Mouse (Mus musculus) E14TG2a.4 (cell line): Measurements from ENCODE around the gene Hist1h2ad.
A peak's percentile ranks its signal among the peaks of the same experiment; 100 is the strongest.
"Not testable (repeated sequence)": the region's sequence is repeated elsewhere in the genome, so short reads cannot be mapped to it uniquely, and the experiment has no call there.

ENCODE experiments used
- H3K27me3 ChIP-seq: 2 replicates; pipeline ENCODE4 v1.6.1; 2014; ENCODE audit warnings: low read length, control low read depth; ENCODE audit not compliant: insufficient read depth
- H3K36me3 ChIP-seq: 2 replicates; pipeline ENCODE4 v1.6.1; 2014; ENCODE audit warnings: low read length, control low read depth; ENCODE audit not compliant: insufficient read depth
- H3K4me1 ChIP-seq: replicated peaks from 2 replicates; pipeline ENCODE4 v1.6.1; 2014; ENCODE audit warnings: low read depth, low read length, control low read depth
- H3K4me3 ChIP-seq: replicated peaks from 2 replicates; pipeline ENCODE4 v1.5.1; 2014; ENCODE audit warnings: mild to moderate bottlenecking, low read length
- H3K9me3 ChIP-seq: 2 replicates; pipeline ENCODE4 v1.6.1; 2014; ENCODE audit warnings: low read length, control low read depth
- CTCF ChIP-seq: conservative IDR thresholded peaks from 2 replicates; pipeline ENCODE4 v1.5.1; 2014; ENCODE audit warnings: low read length
- NANOG ChIP-seq: IDR thresholded peaks from 2 replicates; pipeline ENCODE4 v1.6.1; 2014; ENCODE audit warnings: borderline replicate concordance, low read length, mixed read lengths
- POU5F1 ChIP-seq: IDR thresholded peaks from 2 replicates; pipeline ENCODE4 v1.6.1; 2014; ENCODE audit warnings: low read length, borderline replicate concordance

Gene Hist1h2ad

GRCm38 (mm10) chr13:23562699-23563462 lies 11.3 kb upstream of the Hist1h2ad start:
- Histone ChIP-seq H3K27me3 (no peaks in the 10 kb centered on the region), H3K9me3 (no peaks in the 10 kb centered on the region), H3K36me3 (no peaks in the 10 kb centered on the region), H3K4me3 (peak overlapping the region; percentile 74), H3K4me1 (peaks cover 16% of the 10 kb centered on the region)
- TF ChIP-seq POU5F1: no peak
- no peak for TF ChIP-seq NANOG
- TF ChIP-seq CTCF: peak; percentile 59

GRCm38 (mm10) chr13:23564482-23564881 lies 9.7 kb upstream of the Hist1h2ad start:
- TF ChIP-seq NANOG (no peak), CTCF (no peak), POU5F1 (no peak)
- Histone ChIP-seq H3K36me3 (no peaks in the 10 kb centered on the region), H3K4me3 (no peak overlapping the region), H3K9me3 (no peaks in the 10 kb centered on the region), H3K4me1 (peaks cover 16% of the 10 kb centered on the region), H3K27me3 (no peaks in the 10 kb centered on the region)

- not testable (repeated sequence) for H3K36me3 ChIP-seq, H3K27me3 ChIP-seq, H3K9me3 ChIP-seq
- peak overlapping the region; percentile 69 for H3K4me3 ChIP-seq
- peaks cover 17% of the 10 kb centered on the region for H3K4me1 ChIP-seq
These were observed 3.7 kb upstream of the Hist1h2ad start for GRCm38 (mm10) chr13:23570261-23571021.

GRCm38 (mm10) chr13:23571022-23571503 lies 3.1 kb upstream of the Hist1h2ad start, which contains the start of the genes Hist1h2ae and Hist1h2bg:
Hist1h2ae (minus strand) TSS chr13:23571220.
Hist1h2bg (plus strand) TSS chr13:23571396.
- TF ChIP-seq CTCF (no peak), POU5F1 (no peak), NANOG (no peak)
- peaks cover 14% of the 10 kb centered on the region for H3K4me1 ChIP-seq
- H3K27me3 ChIP-seq: no peaks in the 10 kb centered on the region
- peak within 1 kb of the TSS; percentile 69 for H3K4me3 ChIP-seq
- no peaks in the 10 kb centered on the region for H3K9me3 ChIP-seq
- no peaks in the 10 kb centered on the region for H3K36me3 ChIP-seq

GRCm38 (mm10) chr13:23571504-23572217 lies 2.5 kb upstream of the Hist1h2ad start:
- not testable (repeated sequence) for H3K27me3 ChIP-seq, H3K9me3 ChIP-seq, H3K36me3 ChIP-seq
- Histone ChIP-seq H3K4me3 (peak overlapping the region; percentile 69), H3K4me1 (peaks cover 16% of the 10 kb centered on the region)

GRCm38 (mm10) chr13:23572218-23573033 lies 1.8 kb upstream of the Hist1h2ad start:
- TF ChIP-seq POU5F1 (no peak), CTCF (no peak), NANOG (no peak)
- H3K4me1 ChIP-seq: peaks cover 24% of the 10 kb centered on the region

GRCm38 (mm10) chr13:23573034-23573897 lies 915 bp upstream of the Hist1h2ad start:
- H3K36me3 ChIP-seq, H3K9me3 ChIP-seq: not testable (repeated sequence)
- H3K4me3 ChIP-seq: peak overlapping the region; percentile 65

More at GRCm38 (mm10) chr13:23572218-23573033, 1.8 kb upstream of the Hist1h2ad start:
- H3K4me3 ChIP-seq: peak overlapping the region; percentile 69
- H3K36me3 ChIP-seq: no peaks in the 10 kb centered on the region
- no peaks in the 10 kb centered on the region for H3K27me3 ChIP-seq
- no peaks in the 10 kb centered on the region for H3K9me3 ChIP-seq

GRCm38 (mm10) chr13:23574546-23575170 lies 477 bp downstream of the Hist1h2ad start:
- Histone ChIP-seq H3K4me1 (peaks cover 24% of the 10 kb centered on the region), H3K4me3 (peak overlapping the region; percentile 78)
- H3K9me3 ChIP-seq, H3K36me3 ChIP-seq, H3K27me3 ChIP-seq: not testable (repeated sequence)

More at GRCm38 (mm10) chr13:23573034-23573897, 915 bp upstream of the Hist1h2ad start:
- not testable (repeated sequence) for H3K27me3 ChIP-seq
- peaks cover 24% of the 10 kb centered on the region for H3K4me1 ChIP-seq
